Mouse (Mus musculus) kidney, adult 2 months (tissue): Measurements from ENCODE around the gene Kcnn1.

Source experiments
- CTCF ChIP-seq: fragments of 200-500 bp; conservative IDR thresholded peaks from 2 replicates; pipeline ENCODE4 v1.5.1; 2011; ENCODE audit warnings: low read depth, mild to moderate bottlenecking, control low read depth, low read length, moderate library complexity, mixed read lengths; ENCODE audit not compliant: insufficient read depth, insufficient read length
- POLR2A ChIP-seq: fragments of 200-500 bp; IDR thresholded peaks from one replicate; pipeline ENCODE4 v1.6.1; 2011; ENCODE audit warnings: low read depth, low read length, control low read depth

GRCm38 (mm10) chr8:70905463-70905830, 42.4 kb upstream of the Kcnn1 start:
- TF ChIP-seq CTCF, result no peak
- no peak for TF ChIP-seq POLR2A
